Mouse (Mus musculus): Measurements from ENCODE around the gene Harbi1.

The Harbi1 gene

DNA sequence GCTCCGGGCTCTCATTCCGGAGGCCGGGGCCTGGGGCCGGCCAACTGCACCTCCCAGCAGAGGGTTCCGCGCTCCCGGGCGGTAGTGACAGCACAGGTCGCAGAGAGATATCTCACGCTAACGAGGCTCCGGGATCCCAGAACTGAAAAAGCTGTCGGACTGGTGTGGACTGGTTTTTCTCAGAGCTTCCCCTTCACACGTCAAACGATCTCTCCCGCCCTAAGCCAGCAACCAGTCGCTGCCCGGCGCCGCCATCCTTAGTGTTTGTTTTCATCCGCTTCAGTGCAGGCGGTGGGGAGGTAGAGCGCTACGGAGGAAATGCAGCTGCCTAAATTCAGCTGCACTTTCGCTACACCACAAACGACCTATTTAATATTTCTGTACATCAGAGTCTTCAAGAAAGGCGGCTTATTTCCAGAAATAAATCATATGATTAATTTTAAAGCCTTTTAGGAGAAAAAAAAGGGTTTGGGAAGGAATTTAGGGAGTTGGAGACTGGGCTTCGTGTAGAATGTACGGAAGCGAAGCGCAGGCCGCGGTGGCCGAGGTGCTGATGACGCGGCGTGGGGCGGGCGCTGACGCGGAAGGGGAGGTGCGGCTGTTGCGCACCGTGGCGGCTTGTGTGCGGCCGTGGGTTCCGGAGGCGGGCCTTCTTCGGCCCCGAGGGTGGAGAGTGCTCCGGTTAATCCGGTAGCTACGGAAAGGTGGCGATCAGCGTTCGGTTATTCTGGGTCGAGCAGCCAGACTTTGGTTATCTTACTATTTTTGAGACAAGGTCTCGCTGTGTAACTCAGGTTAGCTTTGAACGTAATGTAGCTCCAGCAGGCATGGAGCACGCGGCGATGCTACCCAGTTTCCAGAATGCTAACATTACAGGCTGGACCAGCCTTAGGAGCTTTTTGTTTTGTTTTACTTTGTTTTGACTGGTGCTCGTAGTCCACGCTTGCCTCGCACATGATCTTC is at the start of gene Harbi1, which contains the start of gene Atg13:
Harbi1 (plus strand) TSS at position 581 of the 963 bp plus-strand sequence.
Atg13 (minus strand) TSS at position 305 of the 963 bp plus-strand sequence.
- DNase-seq (ENCODE audit: extremely low read depth, insufficient read length, low spot score) = peak; percentile 86

DNA sequence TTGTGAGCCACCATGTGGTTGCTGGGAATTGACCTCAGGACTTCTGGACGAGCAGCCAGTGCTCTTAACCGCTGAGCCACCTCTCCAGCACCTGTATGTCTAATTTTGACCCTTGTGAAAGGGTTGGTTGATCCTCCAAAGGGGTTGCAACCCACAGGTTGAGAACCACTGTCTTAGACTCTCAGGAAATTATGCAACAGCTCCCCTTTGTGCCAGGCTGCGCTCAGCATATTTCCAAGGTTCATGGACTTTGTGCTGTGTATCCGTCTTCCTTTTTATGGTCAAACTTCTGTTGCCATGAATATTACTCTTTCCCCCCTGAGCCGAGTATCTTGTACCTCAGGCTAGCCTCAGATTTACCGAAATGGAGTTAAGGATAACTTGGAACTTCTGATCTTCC is 49.7 kb upstream of the Harbi1 start:
- DNase-seq (ENCODE audit: extremely low read depth, insufficient read length, low spot score) = no peak

DNA sequence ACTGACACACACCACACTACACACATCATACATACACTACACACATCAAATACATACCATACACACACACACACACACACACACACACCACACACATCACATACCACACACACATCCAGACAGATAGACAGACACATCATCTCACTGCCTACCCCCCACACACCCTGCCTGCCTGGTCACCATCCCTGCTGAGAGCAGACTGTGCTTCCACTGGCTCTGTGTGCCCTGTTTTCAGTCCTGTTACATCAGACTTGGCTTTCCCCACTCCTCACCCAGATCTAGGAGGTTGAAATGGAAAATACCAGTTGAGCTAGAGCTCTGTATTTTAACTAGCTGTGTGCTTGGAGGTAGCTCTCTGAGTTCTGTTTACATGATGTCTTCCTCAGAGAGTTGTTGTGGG is 45.9 kb upstream of the Harbi1 start:
- DNase-seq (ENCODE audit: extremely low read depth, insufficient read length, low spot score) = no peak

DNA sequence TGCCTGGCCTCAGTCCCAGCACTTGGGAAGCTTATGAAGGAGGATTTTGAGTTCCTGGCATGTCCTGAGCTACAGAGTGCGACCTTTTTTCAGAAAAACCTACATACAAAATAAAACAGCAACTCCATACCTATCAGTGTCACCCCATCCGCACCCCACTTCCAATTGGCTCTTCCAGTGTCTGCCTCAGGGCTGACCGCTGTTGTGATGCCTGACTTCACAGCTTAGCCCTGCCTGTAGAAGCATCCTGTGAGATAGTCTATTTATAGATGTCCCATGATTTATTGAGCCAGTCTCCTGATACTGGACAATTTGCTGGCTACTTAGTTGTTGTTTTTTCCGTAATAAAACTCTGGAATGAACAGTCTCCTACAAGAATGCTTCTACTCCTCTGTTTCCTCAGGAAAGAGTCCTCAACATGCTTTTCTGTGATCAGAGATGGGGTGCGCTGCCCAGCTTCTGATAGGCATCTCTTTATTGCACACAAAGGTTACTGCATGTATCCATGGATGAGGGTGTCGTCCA is 44.2 kb upstream of the Harbi1 start:
- no peak for DNase-seq (ENCODE audit: extremely low read depth, insufficient read length, low spot score)

DNA sequence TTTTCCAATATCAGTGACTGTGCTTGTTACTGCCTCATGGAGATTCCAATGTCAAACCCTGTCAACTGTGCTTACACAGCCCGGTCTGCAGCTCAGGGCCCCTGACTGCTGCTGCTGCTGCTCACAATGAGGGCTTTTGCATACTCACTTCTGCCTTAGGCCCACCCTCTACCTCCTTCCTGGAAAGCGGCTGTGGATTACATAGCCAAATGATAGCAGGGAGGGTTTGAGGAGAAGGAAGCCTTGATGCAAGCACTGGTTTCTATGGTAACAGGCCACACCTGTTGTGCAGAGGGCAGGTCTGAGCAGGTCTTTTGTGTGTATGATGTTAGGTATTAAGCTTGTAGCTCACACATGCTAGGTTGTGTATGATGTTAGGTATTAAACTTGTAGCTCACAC is 42.9 kb upstream of the Harbi1 start:
- no peak for DNase-seq (ENCODE audit: extremely low read depth, insufficient read length, low spot score)

DNA sequence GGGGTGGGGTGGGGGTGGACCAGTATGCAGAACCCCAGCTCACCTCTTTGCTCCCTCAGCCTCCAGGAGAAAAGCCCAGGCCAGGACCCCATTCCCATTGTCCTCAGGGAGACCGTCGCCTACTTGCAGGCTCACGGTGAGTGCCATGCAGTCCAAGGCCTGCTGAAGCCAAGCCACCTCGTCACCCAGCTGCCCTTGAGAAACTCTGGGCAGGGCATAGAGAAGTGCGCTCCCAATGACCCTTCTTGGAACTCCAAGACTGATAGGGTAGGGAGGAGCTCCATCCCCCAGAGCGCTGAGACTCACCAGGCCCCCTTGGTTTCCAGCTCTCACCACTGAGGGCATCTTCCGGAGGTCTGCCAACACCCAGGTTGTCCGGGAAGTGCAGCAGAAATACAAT is 41.3 kb upstream of the Harbi1 start:
- DNase-seq (ENCODE audit: extremely low read depth, insufficient read length, low spot score) = no peak

DNA sequence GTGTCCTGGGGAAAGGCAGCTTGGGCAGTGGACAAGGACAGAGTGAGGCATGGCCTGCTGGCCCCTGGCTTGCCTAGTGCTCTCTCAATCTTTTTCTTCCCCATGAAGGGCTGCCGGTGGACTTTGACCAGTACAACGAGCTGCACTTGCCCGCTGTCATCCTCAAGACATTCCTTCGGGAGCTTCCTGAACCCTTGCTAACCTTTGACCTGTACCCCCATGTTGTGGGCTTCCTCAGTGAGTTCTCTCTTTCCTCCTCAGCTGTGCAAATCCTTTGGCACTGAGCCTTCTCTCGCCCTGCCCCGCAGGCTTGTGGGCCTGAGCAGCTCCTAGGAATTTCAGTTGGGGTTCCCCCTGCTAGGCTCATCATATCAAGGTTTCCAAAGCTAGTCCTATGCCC is 40.6 kb upstream of the Harbi1 start:
- DNase-seq (ENCODE audit: extremely low read depth, insufficient read length, low spot score) = no peak

DNA sequence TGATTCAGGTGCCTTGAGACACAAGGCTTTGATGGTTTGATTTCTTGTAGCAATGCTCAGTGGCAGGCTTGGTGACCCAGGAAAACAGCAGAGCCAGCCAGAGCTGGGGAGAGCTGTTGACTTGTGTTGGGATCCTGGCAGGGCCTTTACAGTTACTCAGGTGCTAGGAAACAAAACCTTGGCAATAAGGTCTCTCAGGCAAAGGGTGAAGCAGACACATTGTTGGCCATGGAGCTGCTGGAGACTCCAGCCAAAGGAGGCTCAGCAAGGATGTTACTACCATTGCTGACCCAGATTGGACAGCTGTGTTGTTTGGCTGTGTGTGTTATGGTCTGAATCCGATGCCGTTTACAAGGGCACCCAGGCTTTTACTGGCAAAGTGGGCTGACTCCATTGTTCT is 37.1 kb upstream of the Harbi1 start:
- DNase-seq (ENCODE audit: extremely low read depth, insufficient read length, low spot score) = no peak

DNA sequence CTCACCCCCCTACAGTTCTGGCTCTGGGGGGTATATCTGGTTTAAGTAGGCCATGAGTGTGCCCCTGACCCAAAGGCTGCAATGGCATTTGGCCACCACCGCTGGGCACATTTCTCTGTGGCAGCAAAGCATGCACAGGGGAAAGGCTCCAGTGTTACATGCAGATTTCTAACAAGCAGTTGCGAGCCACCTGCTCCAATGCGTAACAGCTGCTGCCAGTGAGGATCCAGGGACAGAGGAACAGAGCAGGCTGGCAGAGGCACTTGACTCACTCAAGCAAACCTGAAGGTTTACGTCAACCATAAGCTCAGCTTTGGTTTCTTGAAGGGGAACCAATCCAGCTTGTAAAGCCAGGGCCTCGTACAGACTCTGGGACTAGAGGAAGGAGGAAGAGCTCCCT is 35.8 kb upstream of the Harbi1 start:
- DNase-seq (ENCODE audit: extremely low read depth, insufficient read length, low spot score) = no peak

DNA sequence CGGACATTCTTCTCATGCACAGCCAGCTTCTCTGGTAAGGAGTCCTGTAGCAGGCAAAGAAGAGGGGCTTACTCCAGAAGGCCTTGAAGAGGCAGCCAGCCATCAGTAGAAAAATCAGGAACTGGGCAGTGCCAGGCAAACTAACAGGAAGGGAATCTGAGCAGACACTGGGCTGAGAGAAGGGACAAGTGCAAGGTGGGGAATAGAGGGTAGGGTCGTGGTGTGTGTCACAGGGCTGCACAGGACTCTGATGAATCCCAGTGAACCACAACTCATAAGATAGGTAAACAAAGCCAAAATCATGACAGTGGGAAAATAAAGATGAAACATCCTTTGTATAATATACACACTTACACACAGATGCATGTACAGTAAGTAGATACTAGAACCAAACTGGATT is 34.2 kb upstream of the Harbi1 start:
- no peak for DNase-seq (ENCODE audit: extremely low read depth, insufficient read length, low spot score)

DNA sequence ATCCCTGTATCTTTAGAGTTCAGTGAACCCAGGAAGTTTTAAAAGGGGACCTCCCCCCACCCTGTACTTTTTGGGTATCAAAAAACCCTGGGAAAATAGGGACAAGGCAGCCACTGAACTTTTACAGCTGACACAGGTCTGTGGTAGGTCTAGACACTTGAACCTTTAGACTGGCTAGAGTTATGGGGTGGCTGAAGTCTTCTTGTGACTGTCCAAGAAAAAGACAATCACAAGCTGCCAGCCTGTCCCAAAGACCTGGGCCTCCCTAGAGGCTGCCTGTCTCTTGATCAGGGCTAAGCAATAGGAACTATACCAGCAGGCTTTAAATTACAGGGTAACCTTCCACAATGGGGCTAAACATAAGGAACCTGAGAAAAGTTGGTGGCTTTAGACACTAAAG is 33.7 kb upstream of the Harbi1 start:
- no peak for DNase-seq (ENCODE audit: extremely low read depth, insufficient read length, low spot score)

DNA sequence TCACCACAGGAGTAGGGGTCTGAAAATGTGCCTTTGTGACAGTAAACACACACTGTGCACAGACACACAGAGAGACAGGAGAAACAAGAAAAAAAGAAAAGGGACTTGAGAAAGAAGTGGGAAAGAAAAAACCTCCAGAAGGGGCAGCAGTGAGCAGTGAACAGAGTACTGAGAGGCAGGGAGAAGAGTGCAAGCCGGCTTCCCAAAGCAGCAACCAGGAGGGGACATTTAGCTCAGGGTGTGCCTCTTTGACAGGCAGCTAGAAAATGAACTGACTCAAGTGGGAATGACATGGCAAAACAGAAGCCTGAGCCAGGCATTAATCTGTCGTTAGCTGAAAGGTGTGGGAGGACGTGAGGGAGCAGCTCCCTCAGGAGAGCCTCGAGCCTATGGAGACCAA is 27.8 kb upstream of the Harbi1 start:
- no peak for DNase-seq (ENCODE audit: extremely low read depth, insufficient read length, low spot score)

DNA sequence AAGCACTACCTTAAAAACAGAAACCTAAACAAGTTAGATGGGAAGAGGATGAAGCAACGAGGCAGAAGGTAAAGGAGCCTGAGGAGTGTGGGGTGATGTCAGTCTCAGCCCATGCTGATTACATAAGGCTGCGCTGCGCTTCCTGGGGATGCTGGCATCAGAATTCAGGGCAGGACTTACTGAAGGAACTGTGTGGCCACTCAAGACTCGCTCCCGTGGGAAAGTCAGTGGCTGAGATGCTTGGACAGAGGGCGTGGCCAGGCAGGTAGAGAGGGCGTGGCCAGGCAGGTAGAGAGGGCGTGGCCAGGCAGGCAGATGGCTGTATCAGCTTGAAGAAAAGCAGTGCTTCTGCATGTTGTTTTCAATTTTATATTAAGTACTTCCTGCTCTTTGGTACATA is 26.7 kb upstream of the Harbi1 start:
- DNase-seq (ENCODE audit: extremely low read depth, insufficient read length, low spot score) = no peak

DNA sequence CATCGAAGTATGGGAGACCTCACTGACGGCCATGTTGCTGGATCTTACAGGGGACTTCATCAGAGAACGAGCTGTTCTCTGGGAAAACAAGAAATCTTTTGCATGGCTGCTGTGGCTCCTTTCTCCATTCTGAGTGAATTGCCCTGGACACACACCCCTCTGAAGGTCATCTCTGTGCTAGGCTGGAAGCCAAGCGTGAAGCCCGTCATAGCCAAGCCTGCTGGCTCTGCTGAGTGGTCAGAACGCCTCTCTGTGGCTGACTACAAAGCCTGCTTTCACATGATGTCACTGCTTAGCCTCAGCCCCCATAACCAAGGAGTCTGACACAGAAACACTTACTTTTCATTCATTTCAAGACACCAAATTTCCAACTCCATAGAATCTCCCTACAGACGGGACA is 21.2 kb upstream of the Harbi1 start:
- DNase-seq (ENCODE audit: extremely low read depth, insufficient read length, low spot score) = no peak

DNA sequence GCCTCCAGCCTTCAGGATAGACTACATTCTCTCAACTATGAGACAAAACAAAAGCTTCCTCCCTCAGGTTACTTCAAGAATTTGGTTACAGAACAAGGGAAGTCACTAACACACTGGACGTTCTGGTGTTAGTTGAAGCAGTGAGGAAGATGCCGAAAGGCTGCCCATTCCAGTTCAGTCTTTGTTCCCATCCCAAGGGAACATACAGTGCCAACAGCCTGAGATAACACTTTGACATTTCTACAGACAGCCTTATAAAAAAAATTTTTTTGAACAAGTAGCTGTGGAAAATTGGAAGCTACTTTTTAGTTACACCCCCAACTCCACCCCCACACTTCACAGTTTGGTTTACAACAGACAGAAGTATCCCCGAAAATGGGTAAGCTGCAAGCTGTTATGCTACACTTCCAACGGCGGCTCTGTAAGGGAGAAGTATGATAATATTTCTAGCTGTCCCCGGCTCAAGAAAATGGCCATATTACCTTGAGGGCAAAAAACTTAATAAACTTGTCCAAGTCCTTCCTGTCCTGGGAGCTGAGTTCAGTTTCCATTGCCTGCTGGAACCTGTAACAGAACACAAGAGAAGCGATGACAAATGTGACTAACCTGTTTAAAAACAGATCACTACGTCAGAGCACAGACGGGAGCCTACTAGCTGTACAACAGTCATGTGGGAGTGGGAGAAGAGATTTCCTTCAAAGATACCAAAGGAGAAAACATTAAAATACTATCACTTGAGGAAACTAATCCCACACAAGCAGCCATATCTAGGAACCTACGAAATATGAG is 15.0 kb upstream of the Harbi1 start:
- DNase-seq (ENCODE audit: extremely low read depth, insufficient read length, low spot score) = no peak

DNA sequence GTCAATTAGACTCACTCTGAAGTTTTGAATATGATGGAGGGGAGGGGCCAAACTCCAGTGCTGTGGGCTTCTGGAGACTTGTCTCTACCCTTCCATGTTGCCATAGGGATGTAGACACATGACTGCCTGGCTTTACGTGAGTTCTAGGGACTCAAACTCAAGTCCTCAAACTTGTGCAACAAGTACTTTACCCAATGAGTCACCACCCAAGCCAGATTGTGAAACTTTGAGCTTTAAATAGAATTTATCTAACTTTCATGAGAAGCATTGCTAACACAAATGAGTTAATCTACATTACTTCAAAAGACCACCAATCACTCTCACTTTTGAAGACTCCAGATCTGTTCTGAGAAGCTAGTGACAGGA is 14.4 kb upstream of the Harbi1 start:
- DNase-seq (ENCODE audit: extremely low read depth, insufficient read length, low spot score) = peak; percentile 13

DNA sequence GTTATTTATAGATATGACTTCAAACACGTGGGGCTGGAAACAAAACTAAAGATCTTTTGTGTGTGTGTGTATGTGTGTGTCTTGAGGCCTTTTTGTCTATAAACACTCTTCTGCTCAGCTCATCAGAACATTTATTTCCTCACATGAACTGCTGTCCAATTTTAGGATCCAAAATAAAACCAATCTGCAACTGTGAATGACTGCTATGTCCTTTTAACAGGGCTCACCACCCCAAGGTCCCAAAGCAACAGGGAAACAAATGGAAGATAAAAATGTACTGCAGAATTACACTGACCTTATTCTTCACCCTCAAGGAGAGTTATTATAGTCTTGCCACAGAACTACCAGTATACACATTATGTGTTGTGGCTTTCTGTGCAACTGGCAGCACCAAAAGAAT is 11.4 kb upstream of the Harbi1 start:
- DNase-seq (ENCODE audit: extremely low read depth, insufficient read length, low spot score) = no peak

DNA sequence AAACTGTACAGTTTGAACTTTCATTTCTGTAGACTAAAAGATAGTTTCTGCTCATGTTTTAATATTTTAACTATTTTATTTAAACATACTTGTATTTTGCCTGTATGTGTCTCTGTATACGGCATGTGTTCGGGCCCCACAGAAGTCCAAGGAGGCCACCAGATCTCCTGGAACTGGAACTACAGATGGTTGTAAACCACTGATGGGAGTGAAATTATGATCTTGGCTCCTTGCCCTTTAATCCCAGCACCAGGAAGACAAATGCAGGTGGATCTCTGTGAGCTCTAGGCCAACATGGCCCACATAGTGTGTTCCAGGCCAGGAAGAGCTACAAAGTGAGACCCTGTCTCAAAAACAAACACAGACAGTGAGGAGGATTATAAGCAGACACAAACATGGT is 9.3 kb upstream of the Harbi1 start:
- no peak for DNase-seq (ENCODE audit: extremely low read depth, insufficient read length, low spot score)

DNA sequence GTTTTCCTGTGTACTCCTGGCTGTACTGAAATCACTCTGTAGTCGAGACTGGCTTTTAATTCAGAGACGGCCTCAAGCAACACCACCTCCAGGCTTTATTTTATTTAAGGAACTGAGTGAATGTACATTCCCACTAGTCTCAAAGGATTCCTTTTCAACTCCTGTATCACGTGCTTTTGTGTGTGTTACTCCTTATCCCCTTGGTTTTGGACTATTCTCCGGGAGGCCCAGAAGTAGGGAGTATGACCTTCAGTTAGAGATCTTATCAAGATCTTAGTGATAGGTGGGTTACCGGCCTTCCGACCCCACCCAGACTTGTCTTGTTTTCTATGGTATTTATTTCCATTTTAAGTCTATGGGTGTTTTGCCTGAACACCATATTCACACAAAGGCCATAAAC is 4.9 kb upstream of the Harbi1 start:
- no peak for DNase-seq (ENCODE audit: extremely low read depth, insufficient read length, low spot score)

DNA sequence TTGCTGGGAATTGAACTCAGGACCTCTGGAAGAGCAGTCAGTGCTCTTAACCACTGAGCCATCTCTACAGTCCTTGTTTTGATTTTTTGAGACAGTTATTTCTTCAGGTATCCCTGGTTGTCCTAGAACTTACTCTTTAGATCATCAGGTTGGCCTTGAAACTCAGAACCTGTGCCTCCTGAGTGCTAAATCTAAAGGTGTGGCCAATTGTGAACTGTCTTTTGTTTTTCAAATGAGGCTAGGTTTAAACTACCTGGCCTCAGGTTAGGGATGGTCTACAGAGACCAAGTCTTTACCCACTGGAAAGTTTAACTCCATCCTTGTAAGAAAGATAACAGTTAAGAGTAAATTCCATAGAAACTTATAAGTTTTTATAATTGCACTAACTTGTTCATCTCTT is 4.2 kb upstream of the Harbi1 start:
- DNase-seq (ENCODE audit: extremely low read depth, insufficient read length, low spot score) = no peak

DNA sequence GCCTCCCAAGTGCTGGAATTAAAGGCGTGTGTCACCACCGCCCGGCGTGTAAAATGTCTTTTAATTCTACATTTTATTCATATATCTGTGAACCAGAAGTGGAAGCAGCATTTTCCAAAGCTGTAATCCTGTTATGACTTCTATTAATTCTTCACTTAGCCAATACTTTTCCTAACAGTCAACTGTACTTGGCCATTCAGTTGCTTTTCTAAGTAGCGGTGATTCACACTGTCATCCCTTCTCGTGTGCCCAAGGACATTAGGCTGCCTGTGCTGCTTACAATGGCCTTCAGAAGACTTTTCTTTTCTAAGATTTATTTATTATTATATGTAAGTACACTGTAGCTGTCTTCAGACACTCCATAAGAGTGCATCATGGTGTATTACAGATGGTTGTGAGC is 2.3 kb upstream of the Harbi1 start:
- no peak for DNase-seq (ENCODE audit: extremely low read depth, insufficient read length, low spot score)
